Mouse (Mus musculus) activated CD4-positive, CD25-positive, alpha-beta regulatory T cell, adult 4 months (primary cell): ENCODE results near the gene Ckb. TPM values are rescaled to one million over a fixed set of nuclear protein-coding genes. Genes with fewer than 3 reads are reported as not detected.
"Not testable (repeated sequence)": the region's sequence is repeated elsewhere in the genome, so short reads cannot be mapped to it uniquely, and the experiment has no call there.

ENCODE experiments used
- ATAC-seq: one replicate; pipeline ENCODE4 v1.8.0; 2017
- polyA plus RNA-seq, 2 experiments: library from polyadenylated mRNA; unstranded; fragments of 100-300 nt; shearing (Covaris generic); gene quantifications; one replicate each; pipeline ENCODE4 v1.2.1; 2017

Ckb gene
- polyA plus RNA-seq, 2 experiments from 2014 or later: 21.3 to 26.2 TPM

- ATAC-seq: peak; percentile 71
Measured at GRCm38 (mm10) chr12:111668457-111668912, 3.7 kb downstream of the Ckb start.

GRCm38 (mm10) chr12:111667421-111667820, 4.7 kb downstream of the Ckb start:
- no peak for ATAC-seq

GRCm38 (mm10) chr12:111666380-111666779, 5.8 kb downstream of the Ckb start:
- ATAC-seq: no peak

GRCm38 (mm10) chr12:111665041-111665880, 6.9 kb downstream of the Ckb start:
- no peak for ATAC-seq

DNA sequence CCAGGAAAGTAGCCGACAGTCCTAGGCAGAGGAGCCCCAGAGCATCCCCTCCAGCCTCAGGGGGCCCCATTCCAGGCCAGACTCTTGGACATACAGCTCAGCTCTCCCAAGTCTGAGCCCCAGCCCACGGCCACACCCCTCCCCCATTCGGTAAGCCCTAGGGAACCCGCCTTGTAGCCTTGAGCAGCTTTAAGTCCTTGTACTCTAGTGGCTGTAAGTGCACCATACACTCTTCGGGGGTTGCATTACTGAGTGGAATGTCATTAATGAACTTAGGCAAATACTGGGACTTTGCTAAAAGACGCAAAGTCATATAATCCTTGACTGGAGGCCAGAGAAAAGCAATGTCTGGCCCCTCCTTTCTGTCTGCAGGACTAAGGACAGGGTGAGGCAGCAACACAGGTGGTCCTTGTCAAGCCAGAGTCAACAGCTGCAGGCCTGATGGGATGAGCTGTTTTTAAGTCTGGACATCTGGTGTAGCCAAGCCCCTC, 7.9 kb downstream of the Ckb start:
- ATAC-seq: no peak

- no peak for ATAC-seq
Measured at GRCm38 (mm10) chr12:111663228-111664143, 8.7 kb downstream of the Ckb start.

- not testable (repeated sequence) for ATAC-seq
Measured at GRCm38 (mm10) chr12:111661554-111661953, 10.6 kb downstream of the Ckb start.

DNA sequence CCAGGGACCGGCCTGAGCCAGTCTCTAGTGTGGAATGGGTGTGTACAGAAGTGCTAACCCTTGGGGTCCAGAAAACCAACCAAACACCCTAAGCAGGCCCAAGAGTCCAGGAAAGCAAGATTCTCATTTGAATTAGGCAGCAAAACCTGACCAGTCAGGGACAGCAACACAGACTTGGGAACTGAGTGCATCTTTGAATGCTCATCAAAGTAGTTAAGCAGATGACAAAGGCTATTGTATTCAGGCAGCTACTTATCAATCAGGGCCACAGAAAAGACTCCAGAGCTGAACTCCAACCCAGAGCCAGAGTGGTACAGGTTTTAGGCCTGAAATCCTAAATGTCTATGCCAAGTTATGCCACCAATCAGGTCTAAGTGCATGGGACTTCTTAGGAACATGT, 11.5 kb downstream of the Ckb start:
- ATAC-seq: no peak

DNA sequence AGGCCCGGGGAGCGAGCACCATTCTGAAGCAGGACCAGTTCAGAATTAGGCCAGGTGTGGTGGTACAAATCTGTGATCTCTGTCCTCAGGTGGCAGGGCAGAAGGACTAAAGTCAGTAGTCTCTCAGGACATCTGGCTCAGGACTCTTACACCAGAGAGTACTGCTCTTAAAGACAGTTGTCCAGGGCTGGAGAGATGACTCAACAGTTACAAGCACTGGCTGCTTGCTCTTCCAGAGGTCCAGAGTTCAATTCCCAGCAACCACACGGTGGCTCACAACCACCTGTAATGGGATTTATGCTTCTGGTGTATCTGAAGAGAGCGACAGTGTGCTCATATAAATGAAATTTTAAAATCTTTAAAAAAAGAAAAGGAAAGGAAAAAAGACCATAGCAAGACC, 12.8 kb downstream of the Ckb start:
- no peak for ATAC-seq

DNA sequence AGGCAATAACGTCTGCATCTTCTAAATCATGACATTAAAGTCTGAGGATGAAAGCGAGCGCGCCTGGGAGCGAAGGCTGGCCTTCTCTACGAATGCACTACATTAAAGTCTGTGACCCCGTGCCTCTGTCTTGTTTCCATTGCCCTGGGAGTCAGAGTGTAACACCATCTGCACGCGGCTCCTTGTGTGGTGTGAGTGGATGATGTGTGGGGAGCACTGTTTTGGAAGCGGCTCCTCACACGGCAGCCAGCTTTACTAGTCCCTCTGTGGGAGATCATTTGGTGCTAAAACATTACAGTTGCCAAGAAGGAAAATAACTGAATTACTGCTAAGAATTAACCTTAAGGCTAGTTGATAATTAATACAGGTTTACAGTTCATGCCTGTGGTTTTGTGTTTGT, 16.4 kb downstream of the Ckb start:
- ATAC-seq: no peak

DNA sequence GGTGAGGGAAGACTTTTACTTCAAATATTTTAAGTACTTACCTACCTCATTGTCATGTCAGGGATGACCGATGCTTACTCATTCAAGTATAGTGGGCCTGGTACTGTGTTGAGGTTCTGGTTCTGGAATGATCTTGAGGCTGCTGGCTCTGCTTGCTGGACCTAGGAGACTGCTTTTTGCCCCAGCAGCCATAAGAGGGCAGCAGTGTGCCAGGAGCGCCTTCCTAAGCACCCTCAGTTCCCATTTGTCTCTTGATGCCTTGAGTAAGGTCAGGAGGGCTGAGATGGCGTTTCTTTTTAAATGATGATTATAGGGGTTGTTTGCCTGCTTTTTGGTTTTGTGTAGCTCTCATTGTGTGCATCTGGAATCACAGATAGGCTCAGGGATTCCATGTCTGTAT, 18.7 kb downstream of the Ckb start:
- ATAC-seq: no peak

- no peak for ATAC-seq
Measured at GRCm38 (mm10) chr12:111652953-111653352, 19.2 kb downstream of the Ckb start.

GRCm38 (mm10) chr12:111648061-111648645, 24.0 kb downstream of the Ckb start:
- peak; percentile 36 for ATAC-seq

Other genes with a start within 250 kb of the Ckb start
- not detected for gene Tnfaip2, start 229.9 kb downstream of the Ckb start, polyA plus RNA-seq
- not detected for gene Gm266, start 186.5 kb downstream of the Ckb start, polyA plus RNA-seq
- 100 to 1,000 TPM; 177 to 194 TPM for gene Eif5, start 134.3 kb downstream of the Ckb start, polyA plus RNA-seq
- gene Mark3, start 97.8 kb downstream of the Ckb start, polyA plus RNA-seq: 10 to 100 TPM; 29.0 to 31.8 TPM
- gene Trmt61a, start 5.8 kb upstream of the Ckb start, polyA plus RNA-seq: 1 to 10 TPM; 2.7 to 4.3 TPM
- 10 to 100 TPM; 30.2 to 32.4 TPM for gene Bag5, start 40.9 kb upstream of the Ckb start, polyA plus RNA-seq
- 10 to 100 TPM; 72.7 to 78.9 TPM for gene Apopt1, start 40.9 kb upstream of the Ckb start, polyA plus RNA-seq
- 10 to 100 TPM; 14.7 to 17.6 TPM for gene Klc1, start 86.5 kb upstream of the Ckb start, polyA plus RNA-seq
- 1 to 10 TPM; 4.0 to 5.6 TPM for gene Xrcc3, start 141.5 kb upstream of the Ckb start, polyA plus RNA-seq
- gene Zfyve21, start 141.8 kb upstream of the Ckb start, polyA plus RNA-seq: 1 to 10 TPM; 3.4 to 3.5 TPM
- gene Ppp1r13b, start 235.8 kb upstream of the Ckb start, polyA plus RNA-seq: 10 to 100 TPM in 1 of 2 experiments, 1 to 10 TPM in 1; 8.0 to 10.3 TPM